In genomic region chr10:62919925-62920765, GRCm38 (mm10) we compare ENCODE assay signal across 7 mouse cellular contexts. TPM values are rescaled to one million over a fixed set of nuclear protein-coding genes. Genes with fewer than 3 reads are reported as not detected.
DNase-seq lines count a peak whose midpoint lies in the region; ATAC-seq lines count a peak whose summit lies in the region.

TSS of gene Slc25a16 (plus strand) at chr10:62920633.

- 0 out of 2 replicates have a peak, but pooled peaks cover 3% of the 10 kb centered on the region for H3K4me1 ChIP-seq in intestine, embryonic 15.5 days (replicated peaks)
- peaks cover 17% of the 10 kb centered on the region for H3K4me1 ChIP-seq in midbrain, embryonic 10.5 days

- H3K9ac ChIP-seq in intestine, embryonic 15.5 days, result peak within 1 kb of the TSS; percentile 85

- H3K9me3 ChIP-seq in intestine, embryonic 15.5 days, result no peaks in the 10 kb centered on the region
- no peaks in the 10 kb centered on the region for H3K9me3 ChIP-seq in midbrain, embryonic 10.5 days (replicated peaks)

- peak; percentile 95 for DNase-seq in adrenal gland, adult 2 months
- DNase-seq in embryo, embryonic 11.5 days (ENCODE audit: low read depth, low spot score), result peak; percentile 85
- peak; percentile 88 to 92 for DNase-seq in gastrocnemius, postnatal 36 days
- peak; percentile 93 to 96 for DNase-seq in left cerebral cortex, postnatal 25 days (ENCODE audit: low spot score in 2 of 2)
- DNase-seq in midbrain, embryonic 10.5 days (ENCODE audit: low spot score), result peak; percentile 93
- peak; percentile 96 for DNase-seq in right cerebral cortex, postnatal 4 days

- H3K27ac ChIP-seq in intestine, embryonic 15.5 days, result peak within 1 kb of the TSS; percentile 79
- H3K27ac ChIP-seq in midbrain, embryonic 10.5 days (replicated peaks), result peak within 1 kb of the TSS; percentile 86

- no peaks in the 10 kb centered on the region for H3K27me3 ChIP-seq in intestine, embryonic 15.5 days (replicated peaks)
- H3K27me3 ChIP-seq in midbrain, embryonic 10.5 days (ENCODE audit: low read depth, poor library complexity, severe bottlenecking), result no peaks in the 10 kb centered on the region

- WGBS in intestine, embryonic 15.5 days, result 3% methylated on average over 50 of the region's 50 CpGs
- WGBS in midbrain, embryonic 10.5 days, result 7% methylated on average over 50 of the region's 50 CpGs

- peak within 1 kb of the TSS; percentile 81 for H3K4me3 ChIP-seq in intestine, embryonic 15.5 days (replicated peaks)
- peak within 1 kb of the TSS; percentile 87 for H3K4me3 ChIP-seq in midbrain, embryonic 10.5 days

- intact Hi-C loops in gastrocnemius, postnatal 36 days (cut with DNase I), result loop anchor here (1.0 kb wide), 1 partner anchor 128 kb away; the partner anchor contains the start of gene Ccar1
- intact Hi-C loops in left cerebral cortex, postnatal 25 days (cut with DNase I), result loop anchor here (1.0 to 2.0 kb wide), 2 partner anchors 27 to 55 kb away; partner anchors contain the start of gene Dna2

- peak within 1 kb of the TSS; percentile 82 for H3K4me2 ChIP-seq in intestine, embryonic 15.5 days (replicated peaks)

- peak; percentile 98 for ATAC-seq in intestine, embryonic 15.5 days

- no peaks in the 10 kb centered on the region for H3K36me3 ChIP-seq in intestine, embryonic 15.5 days
- H3K36me3 ChIP-seq in midbrain, embryonic 10.5 days, result no peaks in the 10 kb centered on the region

RNA-seq across cellular contexts. Expression of gene Slc25a16, which starts in this region (rescaled TPM):
- total RNA-seq in adrenal gland, adult 2 months (2021), result 10 to 100 TPM; 42.9 to 44.6 TPM
- 46.5 and 46.8 TPM in 2 replicates for polyA plus RNA-seq in adrenal gland, adult 2 months (2012; rRNA removed)
- total RNA-seq in gastrocnemius, postnatal 36 days (2021), result 10 to 100 TPM; 15.0 to 15.4 TPM
- polyA plus RNA-seq in intestine, embryonic 15.5 days (2015; fragmentation: Nextera tagmentation; extraction: Ambion mirVana), result 12.5 and 13.4 TPM in 2 replicates
- 10 to 100 TPM; 37.4 to 41.9 TPM for total RNA-seq in left cerebral cortex, postnatal 25 days (2021)
- 8.5 and 9.4 TPM in 2 replicates for polyA plus RNA-seq in midbrain, embryonic 10.5 days (2016; fragmentation: Nextera tagmentation; extraction: Ambion mirVana)

Comparison
In these comparisons a context has a peak if more than half of its experiments do, and no peak if none do; other contexts are left out.
1. Peak in every context shown above with its lines: DNase-seq, ATAC-seq, H3K4me3 ChIP-seq and H3K27ac ChIP-seq.